Mouse (Mus musculus) adrenal gland, adult 18-20 months (tissue): ENCODE measurements around the gene Sppl2b. TPM values are rescaled to one million over a fixed set of nuclear protein-coding genes. Genes with fewer than 3 reads are reported as not detected.

ENCODE experiments used
- DNase-seq, 2 experiments: peaks; one replicate each; pipeline ENCODE4 v3.0.0; 2021 to 2022; ENCODE audit warnings: low spot score in 2 of 2
- total RNA-seq, 2 experiments: library from RNA; stranded (reverse); gene quantifications; 1 replicate in 1 of 2; 2 replicates in 1 of 2; pipeline ENCODE4 v1.2.3; 2021

The Sppl2b gene
- total RNA-seq, 2 experiments from 2014 or later: 24.0 to 28.3 TPM

GRCm38 (mm10) chr10:80845055-80845693 is 9.9 kb upstream of the Sppl2b start:
- no peak for DNase-seq

- DNase-seq: no peak
Observed at GRCm38 (mm10) chr10:80845732-80846131, 9.3 kb upstream of the Sppl2b start.

- no peak for DNase-seq
Observed at GRCm38 (mm10) chr10:80848571-80848970, 6.5 kb upstream of the Sppl2b start.

GRCm38 (mm10) chr10:80855749-80856073 is 636 bp downstream of the Sppl2b start:
- DNase-seq: no peak

- DNase-seq: no peak
Observed at GRCm38 (mm10) chr10:80856267-80856666, 1.2 kb downstream of the Sppl2b start.

- no peak for DNase-seq
Observed at GRCm38 (mm10) chr10:80856908-80857307, 1.8 kb downstream of the Sppl2b start.

GRCm38 (mm10) chr10:80857386-80857785 is 2.3 kb downstream of the Sppl2b start:
- DNase-seq: no peak

GRCm38 (mm10) chr10:80857848-80858247 is 2.8 kb downstream of the Sppl2b start:
- DNase-seq: no peak

GRCm38 (mm10) chr10:80858350-80858935 is 3.4 kb downstream of the Sppl2b start:
- DNase-seq: no peak

GRCm38 (mm10) chr10:80862305-80862704 is 7.2 kb downstream of the Sppl2b start:
- no peak for DNase-seq

GRCm38 (mm10) chr10:80864446-80864845 is 9.4 kb downstream of the Sppl2b start:
- DNase-seq: no peak

GRCm38 (mm10) chr10:80870993-80871392 is 15.9 kb downstream of the Sppl2b start:
- DNase-seq: no peak

GRCm38 (mm10) chr10:80871581-80871980 is 16.5 kb downstream of the Sppl2b start, which contains the start of gene Tmprss9:
Gene Tmprss9 (plus strand): TSS chr10:80871848.
- DNase-seq: no peak

- no peak for DNase-seq
Observed at GRCm38 (mm10) chr10:80874035-80874434, 19.0 kb downstream of the Sppl2b start.

GRCm38 (mm10) chr10:80876028-80876427 is 21.0 kb downstream of the Sppl2b start:
- peak; percentile 47 to 61 for DNase-seq

- DNase-seq: no peak
Observed at GRCm38 (mm10) chr10:80876594-80876993, 21.5 kb downstream of the Sppl2b start.

GRCm38 (mm10) chr10:80880131-80880641 is 25.1 kb downstream of the Sppl2b start:
- peak; percentile 75 to 79 for DNase-seq

GRCm38 (mm10) chr10:80880901-80881300 is 25.8 kb downstream of the Sppl2b start:
- DNase-seq: no peak

- DNase-seq: peak; percentile 76 to 82
Observed at GRCm38 (mm10) chr10:80881301-80881700, 26.2 kb downstream of the Sppl2b start.

- DNase-seq: peak; percentile 68 to 74
Observed at GRCm38 (mm10) chr10:80887181-80887580, 32.1 kb downstream of the Sppl2b start.

- DNase-seq: no peak
Observed at GRCm38 (mm10) chr10:80895100-80895499, 40.0 kb downstream of the Sppl2b start.

GRCm38 (mm10) chr10:80895697-80896096 is 40.6 kb downstream of the Sppl2b start:
- no peak for DNase-seq
